Mouse (Mus musculus) yolk sac, embryonic 10.5 days (tissue): Measurements from ENCODE around the gene Ppp1r12a.

Source experiments
- DNase-seq: peaks from one replicate; pipeline ENCODE4 v3.0.0-alpha.2; 2017; ENCODE audit warnings: low spot score

Gene Ppp1r12a

DNA sequence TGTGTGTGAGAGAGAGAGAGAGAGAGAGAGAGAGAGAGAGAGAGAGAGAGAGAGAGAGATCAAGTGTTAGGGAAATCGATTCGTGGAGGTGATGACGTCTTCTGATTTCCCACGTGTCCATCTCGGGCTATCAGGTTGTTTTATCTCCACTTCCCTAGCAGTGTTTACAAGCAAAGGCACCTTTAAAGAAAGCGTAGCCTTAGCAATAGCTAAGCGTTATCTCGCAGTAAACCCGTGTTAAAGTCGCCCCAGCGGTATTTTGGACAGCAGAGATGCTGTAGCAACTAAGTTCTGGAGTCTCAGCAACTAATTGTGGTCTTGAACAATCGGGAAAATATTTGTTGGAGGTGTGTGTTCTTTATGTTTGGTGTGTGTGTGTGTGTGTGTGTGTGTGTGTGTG, 171.6 kb downstream of the Ppp1r12a start:
- DNase-seq: peak; percentile 69
